Mouse (Mus musculus) forebrain, embryonic 11.5 days (tissue): ENCODE results near the gene Gm29427. TPM values are rescaled to one million over a fixed set of nuclear protein-coding genes. Genes with fewer than 3 reads are reported as not detected.

Source experiments
- ATAC-seq: fragments of 200-750 bp; cut with Nextera tagmentation; replicated peaks from 2 replicates; pipeline ENCODE4 v1.8.0; 2017; ENCODE audit warnings: moderate TSS enrichment; ENCODE audit not compliant: low FRiP score
- DNase-seq: peaks from one replicate; pipeline ENCODE4 v3.0.0-alpha.2; 2017; ENCODE audit warnings: low spot score
- H3K27ac ChIP-seq: fragments of 300-500 bp; sonication (generic); 2 replicates; pipeline ENCODE4 v1.5.1; 2014; ENCODE audit warnings: low read depth, low read length
- H3K27me3 ChIP-seq: fragments of 300-500 bp; sonication (generic); 2 replicates; pipeline ENCODE4 v1.6.1; 2014; ENCODE audit warnings: mild to moderate bottlenecking, low read length, mixed read lengths; ENCODE audit not compliant: control insufficient read depth, insufficient read depth
- H3K36me3 ChIP-seq: fragments of 300-500 bp; sonication (generic); 2 replicates; pipeline ENCODE4 v1.6.1; 2014; ENCODE audit warnings: mild to moderate bottlenecking, low read length, moderate library complexity, mixed read lengths; ENCODE audit not compliant: control insufficient read depth, insufficient read depth
- H3K4me1 ChIP-seq: fragments of 300-500 bp; sonication (generic); replicated peaks from 2 replicates; pipeline ENCODE4 v1.6.1; 2014; ENCODE audit warnings: low read length, mixed read lengths; ENCODE audit not compliant: control insufficient read depth, insufficient read depth
- H3K4me2 ChIP-seq: fragments of 300-500 bp; sonication (generic); 2 replicates; pipeline ENCODE4 v1.6.1; 2014; ENCODE audit warnings: low read depth, mild to moderate bottlenecking, low read length, moderate library complexity, mixed read lengths; ENCODE audit not compliant: severe bottlenecking
- H3K4me3 ChIP-seq: fragments of 300-500 bp; sonication (generic); 2 replicates; pipeline ENCODE4 v1.5.1; 2014; ENCODE audit warnings: low read depth, low read length
- H3K9ac ChIP-seq: fragments of 300-500 bp; sonication (generic); 2 replicates; pipeline ENCODE4 v1.6.1; 2014; ENCODE audit warnings: low read length
- H3K9me3 ChIP-seq: fragments of 300-500 bp; sonication (generic); 2 replicates; pipeline ENCODE4 v1.6.1; 2016; ENCODE audit warnings: low read length, mixed read lengths; ENCODE audit not compliant: control insufficient read depth
- WGBS: fragments of 180-500 bp; shearing (Covaris S2); extraction: QIAGEN DNeasy Blood & Tissue Kit; methylation state at CpG from one replicate; pipeline ENCODE4 v1.1.7; 2014; 5-methylcytosine and 5-hydroxymethylcytosine counted together
- polyA plus RNA-seq: library from polyadenylated mRNA; unstranded; fragments of >200 nt; fragmentation: Nextera tagmentation; extraction: Ambion mirVana; gene quantifications from 2 replicates; pipeline ENCODE4 v1.2.1, GENCODE M21; 2014

Gene Gm29427
- polyA plus RNA-seq, 1 experiment from 2014 or later, result not detected

DNA sequence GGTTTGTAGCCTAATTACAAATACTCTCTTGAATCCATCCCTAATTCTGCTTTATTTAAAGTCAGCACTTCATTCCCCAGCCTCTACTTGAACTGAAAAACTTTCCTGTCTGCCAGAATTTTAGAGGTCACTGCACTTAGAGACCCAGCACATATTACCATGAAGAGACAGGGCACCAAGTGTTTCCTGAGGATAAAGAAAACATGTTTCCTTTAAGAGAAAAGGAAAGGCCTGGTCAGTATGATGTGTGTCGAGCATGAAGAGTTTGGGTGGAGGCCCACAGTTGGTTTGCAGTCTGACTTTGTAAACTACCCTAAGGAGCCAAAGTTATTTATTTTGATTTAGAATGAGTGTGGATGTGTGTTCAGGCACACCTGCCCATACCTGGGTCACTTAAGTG is 12.5 kb upstream of the Gm29427 start:
- no peaks in the 10 kb centered on the region for H3K4me1 ChIP-seq
- no peaks in the 10 kb centered on the region for H3K36me3 ChIP-seq
- 74% methylated on average over 1 of the region's 1 CpGs for WGBS
- no peak overlapping the region for H3K4me3 ChIP-seq
- no peaks in the 10 kb centered on the region for H3K27me3 ChIP-seq
- ATAC-seq (no peak), DNase-seq (no peak)
- H3K9me3 ChIP-seq, result no peaks in the 10 kb centered on the region
- no peak overlapping the region for H3K4me2 ChIP-seq
- H3K9ac ChIP-seq, result no peak overlapping the region
- no peak overlapping the region for H3K27ac ChIP-seq

DNA sequence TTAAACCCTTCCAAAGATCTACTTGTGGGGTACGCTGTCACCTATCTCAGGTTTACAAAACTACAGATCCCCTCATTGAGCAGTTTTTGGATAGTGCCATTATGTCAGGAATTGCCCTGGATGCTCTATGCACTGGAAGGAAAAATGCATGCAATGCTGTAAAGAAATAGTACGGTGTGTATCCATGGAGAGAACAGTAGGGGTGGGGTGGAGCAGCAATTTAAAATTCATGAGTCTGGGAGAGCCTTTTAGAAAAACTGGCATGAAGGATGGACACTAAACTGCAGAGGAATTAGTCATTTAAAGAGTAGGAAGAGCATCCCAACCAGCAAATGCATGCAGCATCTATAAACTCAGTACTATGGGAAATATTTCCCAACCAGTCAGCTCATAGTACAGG is 10.8 kb upstream of the Gm29427 start:
- H3K36me3 ChIP-seq, result no peaks in the 10 kb centered on the region
- no peak for ATAC-seq
- H3K4me2 ChIP-seq, result no peak overlapping the region
- H3K4me1 ChIP-seq, result no peaks in the 10 kb centered on the region
- no peaks in the 10 kb centered on the region for H3K27me3 ChIP-seq
- no peak overlapping the region for H3K9ac ChIP-seq
- no peak overlapping the region for H3K27ac ChIP-seq
- WGBS, result 89% methylated on average over 2 of the region's 2 CpGs
- H3K4me3 ChIP-seq, result no peak overlapping the region
- H3K9me3 ChIP-seq, result no peaks in the 10 kb centered on the region
- no peak for DNase-seq

DNA sequence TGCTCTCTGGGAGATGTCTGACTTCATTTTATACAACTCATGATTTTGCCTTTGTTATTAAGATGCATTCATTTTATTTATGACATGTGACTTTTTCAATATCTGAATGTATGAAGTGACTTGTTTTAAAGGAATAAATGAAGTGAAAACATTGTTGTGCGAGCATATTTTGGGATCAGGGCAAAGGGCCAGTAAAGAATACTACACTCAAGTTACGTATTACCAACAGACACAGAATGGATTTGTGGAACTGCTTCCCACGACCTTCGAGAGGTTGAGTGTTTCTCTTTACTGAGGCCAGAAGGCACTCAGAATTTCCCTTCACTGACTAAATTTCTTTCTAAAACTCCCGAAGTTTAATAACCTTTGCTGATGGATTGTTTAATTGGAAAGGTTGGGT is 8.6 kb upstream of the Gm29427 start:
- no peaks in the 10 kb centered on the region for H3K27me3 ChIP-seq
- no peak overlapping the region for H3K27ac ChIP-seq
- H3K4me3 ChIP-seq, result no peak overlapping the region
- no peaks in the 10 kb centered on the region for H3K36me3 ChIP-seq
- DNase-seq (no peak), ATAC-seq (no peak)
- WGBS, result 94% methylated on average over 5 of the region's 5 CpGs
- no peak overlapping the region for H3K9ac ChIP-seq
- H3K9me3 ChIP-seq, result no peaks in the 10 kb centered on the region
- no peak overlapping the region for H3K4me2 ChIP-seq
- H3K4me1 ChIP-seq, result no peaks in the 10 kb centered on the region

- Histone ChIP-seq H3K4me1 (peaks cover 3% of the 10 kb centered on the region; the same call in 1 of the 2 replicates), H3K27ac (peak within 1 kb of the TSS; percentile 58), H3K36me3 (no peaks in the 10 kb centered on the region), H3K27me3 (no peaks in the 10 kb centered on the region), H3K4me2 (peak within 1 kb of the TSS; percentile 92), H3K4me3 (peak within 1 kb of the TSS; percentile 83), H3K9me3 (no peaks in the 10 kb centered on the region), H3K9ac (peak within 1 kb of the TSS; percentile 96)
- under 1% methylated on average over 54 of the region's 54 CpGs for WGBS
- ATAC-seq (peak; percentile 84), DNase-seq (peak; percentile 96)
Measured at GRCm38 (mm10) chr1:130717291-130717871, 1.8 kb upstream of the Gm29427 start, which contains the start of gene Yod1. TSS of gene Yod1 (plus strand) at chr1:130717327.

DNA sequence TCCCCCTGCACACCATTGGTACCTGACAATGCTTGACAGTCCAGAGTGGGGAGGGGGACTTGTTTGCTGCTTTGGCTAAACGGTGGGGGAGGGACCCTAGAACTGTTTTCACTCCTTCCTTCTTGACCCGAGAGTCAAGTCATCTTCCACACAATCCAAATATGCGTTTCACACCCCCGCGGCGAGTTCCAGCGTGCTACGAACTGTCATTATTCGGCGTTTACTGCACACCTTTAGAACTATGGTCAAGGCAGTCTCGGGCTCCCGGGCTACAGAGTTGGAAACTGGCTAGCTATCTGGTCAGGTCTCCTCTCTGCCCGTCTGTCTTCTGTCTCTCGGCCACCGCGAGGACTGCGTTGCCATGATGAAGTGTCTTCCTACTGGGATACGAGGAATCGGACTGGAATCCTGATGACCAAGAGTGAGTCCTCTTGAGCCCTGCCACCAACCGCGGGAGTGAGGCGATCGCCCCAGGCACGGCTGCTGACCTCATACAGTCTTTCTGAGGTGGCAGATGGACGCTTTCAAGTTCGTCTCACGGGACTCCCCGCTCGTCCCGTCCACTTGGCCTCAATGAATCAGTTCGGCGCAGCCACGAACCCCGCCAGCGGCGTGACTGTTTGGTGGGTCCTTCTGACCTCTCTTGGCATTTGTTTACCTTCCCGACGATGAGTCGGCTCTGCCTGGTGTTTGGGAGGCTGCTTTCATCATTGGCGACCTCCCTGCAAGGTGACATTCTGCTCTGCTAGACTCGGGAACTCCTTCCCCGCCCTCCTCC is 1.1 kb upstream of the Gm29427 start:
- Histone ChIP-seq H3K4me3 (peak overlapping the region; percentile 83), H3K4me2 (peak overlapping the region; percentile 92), H3K4me1 (peaks cover 3% of the 10 kb centered on the region; the same call in 1 of the 2 replicates), H3K9me3 (no peaks in the 10 kb centered on the region), H3K36me3 (no peaks in the 10 kb centered on the region), H3K27ac (peak overlapping the region; percentile 58), H3K9ac (peak overlapping the region; percentile 96), H3K27me3 (no peaks in the 10 kb centered on the region)
- ATAC-seq, result peak; percentile 34
- 1% methylated on average over 42 of the region's 42 CpGs for WGBS
- DNase-seq, result peak; percentile 75

- peaks cover 3% of the 10 kb centered on the region; the same call in 1 of the 2 replicates for H3K4me1 ChIP-seq
- no peaks in the 10 kb centered on the region for H3K9me3 ChIP-seq
- peak overlapping the region; percentile 96 for H3K9ac ChIP-seq
- no peaks in the 10 kb centered on the region for H3K27me3 ChIP-seq
- peak overlapping the region; percentile 58; the same call in 1 of the 2 replicates for H3K27ac ChIP-seq
- H3K4me2 ChIP-seq, result peak overlapping the region; percentile 92
- no peaks in the 10 kb centered on the region for H3K36me3 ChIP-seq
- DNase-seq (no peak), ATAC-seq (no peak)
- WGBS, result 0% methylated on average over 3 of the region's 3 CpGs
- peak overlapping the region; percentile 83 for H3K4me3 ChIP-seq
Measured at GRCm38 (mm10) chr1:130716218-130716512, 566 bp upstream of the Gm29427 start.

DNA sequence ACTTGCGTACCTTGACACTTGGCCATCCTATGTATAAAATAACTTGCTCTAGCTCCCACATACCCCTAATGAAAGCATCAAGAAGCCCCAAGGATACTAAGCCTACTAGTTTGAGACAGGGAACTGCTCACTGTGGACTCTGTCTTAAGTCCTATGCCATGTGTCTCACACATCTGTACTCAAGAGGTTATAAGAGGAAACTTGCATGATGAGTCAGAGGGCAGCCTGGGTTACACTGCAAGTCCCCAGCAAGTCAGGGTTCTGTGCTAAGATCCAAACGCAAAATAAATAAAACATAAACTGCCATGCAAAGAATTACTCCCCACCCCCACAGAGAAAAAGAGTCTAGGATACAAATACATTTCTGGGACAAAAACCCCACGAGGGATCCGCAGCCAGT is 1.6 kb downstream of the Gm29427 start:
- ATAC-seq, result no peak

DNA sequence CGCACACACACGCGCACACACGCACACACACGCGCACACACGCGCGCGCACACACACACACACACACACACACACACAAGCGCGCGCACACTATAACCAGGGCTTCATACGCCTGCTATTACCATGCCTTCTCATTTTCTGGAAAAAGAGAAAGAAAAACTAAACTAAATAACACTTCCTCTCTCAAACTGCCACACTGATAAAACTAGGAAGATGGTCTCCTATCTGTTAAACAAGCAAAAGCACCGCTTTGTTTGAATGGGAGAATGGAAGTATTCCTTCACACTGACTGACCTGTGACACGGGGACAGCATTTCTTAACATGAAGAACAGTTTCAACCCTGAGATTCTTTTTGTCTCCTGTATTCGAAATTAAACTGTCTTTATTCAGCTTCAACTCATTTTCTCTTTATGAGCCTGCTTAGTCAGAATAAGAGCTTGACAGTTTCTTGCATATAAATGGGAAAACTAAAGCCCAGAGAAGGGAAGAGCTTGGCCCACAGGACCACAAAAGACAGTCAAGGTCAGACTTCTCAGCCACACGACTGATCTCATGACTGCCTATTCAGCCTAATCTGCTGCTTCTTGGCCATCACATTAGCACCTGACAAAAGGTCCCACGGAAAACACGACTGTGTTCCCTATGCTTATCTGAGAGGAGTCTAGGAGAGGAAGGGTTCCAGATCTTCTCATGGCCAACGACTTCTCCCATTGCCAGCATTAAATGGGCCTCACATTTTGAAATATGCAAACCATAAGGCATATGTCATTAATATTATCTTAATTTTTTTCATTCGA is 5.1 kb downstream of the Gm29427 start:
- H3K4me1 ChIP-seq, result 0 out of 2 replicates have a peak, but pooled peaks cover 2% of the 10 kb centered on the region
- no peak for ATAC-seq
- H3K27me3 ChIP-seq, result no peaks in the 10 kb centered on the region
- H3K4me2 ChIP-seq, result no peak overlapping the region
- no peaks in the 10 kb centered on the region for H3K36me3 ChIP-seq
- no peak overlapping the region for H3K27ac ChIP-seq
- no peak for DNase-seq
- no peaks in the 10 kb centered on the region for H3K9me3 ChIP-seq
- H3K4me3 ChIP-seq, result no peak overlapping the region
- H3K9ac ChIP-seq, result no peak overlapping the region
- WGBS, result 89% methylated on average over 22 of the region's 22 CpGs

More for the DNA sequence above, 1.6 kb downstream of the Gm29427 start:
- no peaks in the 10 kb centered on the region for H3K36me3 ChIP-seq
- no peak overlapping the region for H3K27ac ChIP-seq
- H3K9me3 ChIP-seq, result no peaks in the 10 kb centered on the region
- H3K4me1 ChIP-seq, result peaks cover 3% of the 10 kb centered on the region; the same call in 1 of the 2 replicates
- H3K27me3 ChIP-seq, result no peaks in the 10 kb centered on the region
- H3K9ac ChIP-seq, result no peak overlapping the region
- WGBS, result 76% methylated on average over 4 of the region's 4 CpGs
- no peak for DNase-seq
- no peak overlapping the region for H3K4me3 ChIP-seq
- no peak overlapping the region for H3K4me2 ChIP-seq
